Mouse (Mus musculus) limb, embryonic 10.5 days (tissue): ENCODE data around the gene 9530053A07Rik. TPM values are rescaled to one million over a fixed set of nuclear protein-coding genes. Genes with fewer than 3 reads are reported as not detected.

Experiments used
- DNase-seq: peaks from one replicate; pipeline ENCODE4 v3.0.0-alpha.2; 2017; ENCODE audit warnings: low spot score
- H3K27ac ChIP-seq: fragments of 300-500 bp; sonication (generic); 2 replicates; pipeline ENCODE4 v1.5.1; 2016; ENCODE audit warnings: mild to moderate bottlenecking
- H3K27me3 ChIP-seq: fragments of 300-500 bp; sonication (generic); 2 replicates; pipeline ENCODE4 v1.6.1; 2016; ENCODE audit warnings: low read depth, mild to moderate bottlenecking; ENCODE audit not compliant: poor library complexity, severe bottlenecking
- H3K36me3 ChIP-seq: fragments of 300-500 bp; sonication (generic); 2 replicates; pipeline ENCODE4 v1.6.1; 2016; ENCODE audit warnings: mild to moderate bottlenecking, moderate library complexity
- H3K4me1 ChIP-seq: fragments of 300-500 bp; sonication (generic); 2 replicates; pipeline ENCODE4 v1.6.1; 2016
- H3K4me3 ChIP-seq: fragments of 300-500 bp; sonication (generic); 2 replicates; pipeline ENCODE4 v1.5.1; 2016; ENCODE audit warnings: mild to moderate bottlenecking, moderate library complexity
- H3K9me3 ChIP-seq: fragments of 300-500 bp; sonication (generic); replicated peaks from 2 replicates; pipeline ENCODE4 v1.6.1; 2016; ENCODE audit warnings: mild to moderate bottlenecking
- WGBS: fragments of 180-500 bp; shearing (Covaris S2); methylation state at CpG from one replicate; pipeline ENCODE4 v1.1.7; 2016; 5-methylcytosine and 5-hydroxymethylcytosine counted together
- polyA plus RNA-seq: library from polyadenylated mRNA; unstranded; fragments of >200 nt; fragmentation: Nextera tagmentation; extraction: Ambion mirVana; gene quantifications from 2 replicates; pipeline ENCODE4 v1.2.1, GENCODE M21; 2016

The 9530053A07Rik gene
- polyA plus RNA-seq, 1 experiment from 2014 or later, result 0.01 TPM

- H3K27ac ChIP-seq, result peak overlapping the region; percentile 66
- no peaks in the 10 kb centered on the region for H3K36me3 ChIP-seq
- no peaks in the 10 kb centered on the region for H3K27me3 ChIP-seq
- 0 out of 2 replicates have a peak, but pooled peaks cover 1% of the 10 kb centered on the region for H3K4me1 ChIP-seq
- no peaks in the 10 kb centered on the region for H3K9me3 ChIP-seq
- WGBS, result 47% methylated on average over 12 of the region's 12 CpGs
- H3K4me3 ChIP-seq, result peak overlapping the region; percentile 38
- DNase-seq, result no peak
Observed at GRCm38 (mm10) chr7:28208396-28208987, 79.2 kb downstream of the 9530053A07Rik start.

GRCm38 (mm10) chr7:28208988-28209508 lies 79.8 kb downstream of the 9530053A07Rik start:
- H3K27ac ChIP-seq, result peak overlapping the region; percentile 66
- 50% methylated on average over 19 of the region's 19 CpGs for WGBS
- DNase-seq, result peak; percentile 60
- H3K4me3 ChIP-seq, result peak overlapping the region; percentile 38
- no peaks in the 10 kb centered on the region for H3K9me3 ChIP-seq
- H3K4me1 ChIP-seq, result no peaks in the 10 kb centered on the region
- H3K36me3 ChIP-seq, result no peaks in the 10 kb centered on the region
- no peaks in the 10 kb centered on the region for H3K27me3 ChIP-seq

GRCm38 (mm10) chr7:28210731-28211130 lies 81.5 kb downstream of the 9530053A07Rik start:
- no peaks in the 10 kb centered on the region for H3K27me3 ChIP-seq
- WGBS, result 47% methylated on average over 5 of the region's 5 CpGs
- no peak for DNase-seq

GRCm38 (mm10) chr7:28214142-28214541 lies 84.9 kb downstream of the 9530053A07Rik start:
- Histone ChIP-seq H3K4me3 (no peak overlapping the region), H3K27me3 (no peaks in the 10 kb centered on the region), H3K27ac (no peak overlapping the region), H3K9me3 (no peaks in the 10 kb centered on the region), H3K36me3 (no peaks in the 10 kb centered on the region), H3K4me1 (no peaks in the 10 kb centered on the region)
- 34% methylated on average over 10 of the region's 10 CpGs for WGBS
- DNase-seq, result peak; percentile 63

More at GRCm38 (mm10) chr7:28210731-28211130, 81.5 kb downstream of the 9530053A07Rik start:
- Histone ChIP-seq H3K36me3 (no peaks in the 10 kb centered on the region), H3K4me3 (no peak overlapping the region), H3K27ac (no peak overlapping the region), H3K9me3 (no peaks in the 10 kb centered on the region), H3K4me1 (no peaks in the 10 kb centered on the region)

Other genes starting within 250 kb of the 9530053A07Rik start
- gene Zfp974, start 200.0 kb upstream of the 9530053A07Rik start, polyA plus RNA-seq, result 6.7 and 12.8 TPM in 2 replicates
- gene Zfp780b, start 150.3 kb upstream of the 9530053A07Rik start, polyA plus RNA-seq, result 20.2 and 23.6 TPM in 2 replicates
- gene Zfp850, start 115.4 kb upstream of the 9530053A07Rik start, polyA plus RNA-seq, result 8.1 and 8.6 TPM in 2 replicates
- gene Psmc4, start 79.4 kb upstream of the 9530053A07Rik start, polyA plus RNA-seq, result 438 and 454 TPM in 2 replicates
- 0.31 and 0.36 TPM in 2 replicates for gene Fcgbp, start 58.2 kb upstream of the 9530053A07Rik start, polyA plus RNA-seq
- 166 and 214 TPM in 2 replicates for gene Fbl, start 40.2 kb downstream of the 9530053A07Rik start, polyA plus RNA-seq
- gene Dyrk1b, start 50.0 kb downstream of the 9530053A07Rik start, polyA plus RNA-seq, result 13.4 and 21.0 TPM in 2 replicates
- 2.9 and 3.9 TPM in 2 replicates for gene Eid2, start 138.4 kb downstream of the 9530053A07Rik start, polyA plus RNA-seq
- 7.6 and 11.2 TPM in 2 replicates for gene Eid2b, start 148.3 kb downstream of the 9530053A07Rik start, polyA plus RNA-seq
- not detected in 2 replicates for gene Selenov, start 161.7 kb downstream of the 9530053A07Rik start, polyA plus RNA-seq
- gene Dll3, start 172.8 kb downstream of the 9530053A07Rik start, polyA plus RNA-seq, result 0.56 and 2.3 TPM in 2 replicates
- 223 and 243 TPM in 2 replicates for gene Timm50, start 182.6 kb downstream of the 9530053A07Rik start, polyA plus RNA-seq
- 123 and 124 TPM in 2 replicates for gene Supt5, start 209.3 kb downstream of the 9530053A07Rik start, polyA plus RNA-seq
- 972 and 1,174 TPM in 2 replicates for gene Rps16, start 221.2 kb downstream of the 9530053A07Rik start, polyA plus RNA-seq
- 90.5 and 118 TPM in 2 replicates for gene Plekhg2, start 243.1 kb downstream of the 9530053A07Rik start, polyA plus RNA-seq